Mouse (Mus musculus): ENCODE results near the gene Atp8b5.
A peak's percentile ranks its signal among the peaks of the same experiment; 100 is the strongest.

Atp8b5 gene

GRCm38 (mm10) chr4:43407071-43407920, 140.3 kb downstream of the Atp8b5 start:
- DNase-seq (ENCODE audit: low read depth, low spot score): no peak

GRCm38 (mm10) chr4:43414761-43415160, 147.8 kb downstream of the Atp8b5 start:
- no peak for DNase-seq (ENCODE audit: low read depth, low spot score)

GRCm38 (mm10) chr4:43415221-43416070, 148.5 kb downstream of the Atp8b5 start:
- DNase-seq (ENCODE audit: low read depth, low spot score): no peak

GRCm38 (mm10) chr4:43416071-43416490, 149.1 kb downstream of the Atp8b5 start:
- no peak for DNase-seq (ENCODE audit: low read depth, low spot score)

- DNase-seq (ENCODE audit: low read depth, low spot score): no peak
Observed at GRCm38 (mm10) chr4:43417269-43418062, 150.5 kb downstream of the Atp8b5 start.

- DNase-seq (ENCODE audit: low read depth, low spot score): no peak
Observed at GRCm38 (mm10) chr4:43418450-43418849, 151.5 kb downstream of the Atp8b5 start.

- DNase-seq (ENCODE audit: low read depth, low spot score): no peak
Observed at GRCm38 (mm10) chr4:43418973-43419656, 152.2 kb downstream of the Atp8b5 start.

- DNase-seq (ENCODE audit: low read depth, low spot score): no peak
Observed at GRCm38 (mm10) chr4:43419801-43420281, 152.9 kb downstream of the Atp8b5 start.

GRCm38 (mm10) chr4:43420305-43420704, 153.3 kb downstream of the Atp8b5 start:
- DNase-seq (ENCODE audit: low read depth, low spot score): peak; percentile 72

GRCm38 (mm10) chr4:43421632-43422240, 154.8 kb downstream of the Atp8b5 start:
- DNase-seq (ENCODE audit: low read depth, low spot score): no peak

Data from embryo, embryonic 11.5 days (tissue).